Comparison of ENCODE assay signal across 17 mouse cellular contexts in genomic region chr9:29516688-29517087, GRCm38 (mm10).
DNase-seq lines count a peak whose midpoint lies in the region; ATAC-seq lines count a peak whose summit lies in the region.
"Had no signal": no experiment of that assay in that cellular context is flagged by ENCODE, and none has a peak within 500 bp of the region (broad histone marks: within the 10 kb centered on the region; RNA-seq: fewer than 3 reads in every experiment).

No protein-coding gene starts in this region.

- H3K4me3 ChIP-seq in neural tube, embryonic 13.5 days, result no peak overlapping the region
- no peak overlapping the region for H3K4me3 ChIP-seq in neural tube, embryonic 15.5 days (replicated peaks)
- no peak overlapping the region for H3K4me3 ChIP-seq in kidney, embryonic 14.5 days (ENCODE audit: low read length)
- H3K4me3 ChIP-seq: limb, embryonic 15.5 days had no signal

- no peaks in the 10 kb centered on the region for H3K9me3 ChIP-seq in neural tube, embryonic 13.5 days
- H3K9me3 ChIP-seq in neural tube, embryonic 15.5 days (replicated peaks), result no peaks in the 10 kb centered on the region
- H3K9me3 ChIP-seq in kidney, embryonic 14.5 days (ENCODE audit: control insufficient read depth, low read length), result no peaks in the 10 kb centered on the region; the same call in 1 of the 2 replicates
- H3K9me3 ChIP-seq: limb, embryonic 15.5 days had no signal

- no peak for DNase-seq in cerebellum, adult 11 months
- DNase-seq in cerebellum, postnatal 25 days, result peak; percentile 53 to 62
- DNase-seq in layer of hippocampus, adult 11-12 months (ENCODE audit: low spot score), result no peak
- DNase-seq in MN1 (ENCODE audit: low spot score), result no peak
- DNase-seq: heart, adult 18-20 months; kidney, adult 2 months; kidney, postnatal 25 days; layer of hippocampus, adult 9-11 months; liver, postnatal 0 days; lung, postnatal 14 days; thymus, postnatal 4 days had no signal

- 0 out of 2 replicates have a peak, but pooled peaks have one; percentile 52 for ATAC-seq in cerebellum, adult (ENCODE audit: insufficient number of reproducible peaks, low FRiP score, low TSS enrichment)
- ATAC-seq in neural tube, embryonic 13.5 days (ENCODE audit: low read depth), result no peak
- no peak for ATAC-seq in neural tube, embryonic 15.5 days (ENCODE audit: low FRiP score)
- no peak for ATAC-seq in kidney, embryonic 14.5 days (ENCODE audit: low FRiP score, low TSS enrichment)
- ATAC-seq: liver, postnatal 0 days had no signal

- peaks cover 20% of the 10 kb centered on the region for H3K4me1 ChIP-seq in neural tube, embryonic 13.5 days (replicated peaks)
- H3K4me1 ChIP-seq in neural tube, embryonic 15.5 days, result peaks cover 13% of the 10 kb centered on the region
- H3K4me1 ChIP-seq in kidney, embryonic 14.5 days (ENCODE audit: control insufficient read depth, insufficient read depth, low read length), result no peaks in the 10 kb centered on the region
- H3K4me1 ChIP-seq: limb, embryonic 15.5 days had no signal

- 36% methylated on average over 2 of the region's 2 CpGs for whole genome bisulfite sequencing in neural tube, embryonic 13.5 days
- 43% methylated on average over 2 of the region's 2 CpGs for WGBS in neural tube, embryonic 15.5 days
- 76% methylated on average over 2 of the region's 2 CpGs for WGBS in kidney, embryonic 14.5 days

- H3K27me3 ChIP-seq in neural tube, embryonic 13.5 days, result no peaks in the 10 kb centered on the region
- H3K27me3 ChIP-seq in neural tube, embryonic 15.5 days (replicated peaks), result no peaks in the 10 kb centered on the region
- H3K27me3 ChIP-seq in kidney, embryonic 14.5 days (ENCODE audit: control insufficient read depth, insufficient read depth, low read length), result no peaks in the 10 kb centered on the region
- H3K27me3 ChIP-seq: CH12.LX; limb, embryonic 15.5 days had no signal

- H3K4me2 ChIP-seq in neural tube, embryonic 13.5 days, result no peak overlapping the region
- no peak overlapping the region for H3K4me2 ChIP-seq in neural tube, embryonic 15.5 days
- H3K4me2 ChIP-seq in kidney, embryonic 14.5 days (replicated peaks; ENCODE audit: low read depth, low read length), result no peak overlapping the region
- H3K4me2 ChIP-seq: limb, embryonic 15.5 days had no signal

- H3K27ac ChIP-seq in neural tube, embryonic 13.5 days (replicated peaks), result 0 out of 2 replicates have a peak overlapping the region, but pooled peaks have one; percentile 28
- H3K27ac ChIP-seq in neural tube, embryonic 15.5 days (replicated peaks), result no peak overlapping the region; the same call in 1 of the 2 replicates
- no peak overlapping the region for H3K27ac ChIP-seq in kidney, embryonic 14.5 days (ENCODE audit: low read depth, low read length)
- H3K27ac ChIP-seq: limb, embryonic 15.5 days had no signal

- H3K9ac ChIP-seq in neural tube, embryonic 13.5 days, result no peak overlapping the region
- no peak overlapping the region for H3K9ac ChIP-seq in neural tube, embryonic 15.5 days (replicated peaks)
- no peak overlapping the region for H3K9ac ChIP-seq in kidney, embryonic 14.5 days (ENCODE audit: low read depth, low read length)
- H3K9ac ChIP-seq: limb, embryonic 15.5 days; liver, postnatal 0 days had no signal

- no peaks in the 10 kb centered on the region for H3K36me3 ChIP-seq in neural tube, embryonic 13.5 days
- no peaks in the 10 kb centered on the region for H3K36me3 ChIP-seq in neural tube, embryonic 15.5 days
- no peaks in the 10 kb centered on the region for H3K36me3 ChIP-seq in kidney, embryonic 14.5 days (ENCODE audit: control insufficient read depth, insufficient read depth, low read length)
- H3K36me3 ChIP-seq: limb, embryonic 15.5 days had no signal

Comparison
In these comparisons a context has a peak if more than half of its experiments do, and no peak if none do; other contexts are left out.
1. DNase-seq: peak in cerebellum, postnatal 25 days (2 of 2); none in cerebellum, adult 11 months (single experiment), layer of hippocampus, adult 11-12 months (single experiment) and MN1 (single experiment).